Mouse (Mus musculus) adrenal gland (tissue): Measurements from ENCODE around the gene Cfhr1.

Experiments
- intact Hi-C: fragments of 180-260 bp; cut with DNase I; formaldehyde crosslinking; loops from one replicate; pipeline ENCODE4 v1.15.1; 2025
- long read RNA-seq, 2 experiments: library from polyadenylated mRNA; unstranded; transcript quantifications; one replicate each; pipeline ENCODE4 v2.0.0; 2020; ENCODE audit warnings: borderline replicate concordance in 1 of 2; ENCODE audit not compliant: insufficient replicate concordance in 1 of 2

Gene Cfhr1
- long read RNA-seq, experiment 1 = 0 reads
- long read RNA-seq, experiment 2 = 0 reads

DNA sequence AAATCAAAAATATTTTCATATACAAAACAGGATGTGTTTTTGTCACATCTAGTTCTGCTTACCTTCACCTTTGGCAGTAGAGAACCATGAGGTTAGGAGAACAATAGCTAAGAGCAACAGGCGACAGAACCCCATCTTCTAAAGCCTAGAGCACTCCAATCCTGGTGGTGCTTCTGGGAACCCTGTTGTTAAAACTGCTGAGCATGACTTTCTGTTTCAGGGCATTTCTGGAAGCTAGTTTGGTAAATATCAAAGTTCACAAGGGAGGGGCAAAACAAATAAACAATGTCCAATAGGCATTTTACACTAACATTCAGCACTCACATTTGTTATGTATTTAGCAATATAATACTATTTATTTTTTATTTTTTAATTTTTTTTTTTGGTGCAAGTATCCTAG is at the start of gene Cfhr1:
Gene Cfhr1, minus strand, starts transcription at position 249 of the 400 bp plus-strand sequence.
- intact Hi-C loops = no loop called here

- intact Hi-C loops = no loop called here
Measured at GRCm38 (mm10) chr1:139551311-139551710, 8.8 kb downstream of the Cfhr1 start.

GRCm38 (mm10) chr1:139548536-139548935 is 11.5 kb downstream of the Cfhr1 start:
- intact Hi-C loops = no loop called here

GRCm38 (mm10) chr1:139514556-139514955 is 45.5 kb downstream of the Cfhr1 start:
- intact Hi-C loops = no loop called here

GRCm38 (mm10) chr1:139501258-139501752 is 58.8 kb downstream of the Cfhr1 start, which contains the start of gene F13b:
TSS of gene F13b (plus strand) at chr1:139501702.
- intact Hi-C loops = no loop called here

DNA sequence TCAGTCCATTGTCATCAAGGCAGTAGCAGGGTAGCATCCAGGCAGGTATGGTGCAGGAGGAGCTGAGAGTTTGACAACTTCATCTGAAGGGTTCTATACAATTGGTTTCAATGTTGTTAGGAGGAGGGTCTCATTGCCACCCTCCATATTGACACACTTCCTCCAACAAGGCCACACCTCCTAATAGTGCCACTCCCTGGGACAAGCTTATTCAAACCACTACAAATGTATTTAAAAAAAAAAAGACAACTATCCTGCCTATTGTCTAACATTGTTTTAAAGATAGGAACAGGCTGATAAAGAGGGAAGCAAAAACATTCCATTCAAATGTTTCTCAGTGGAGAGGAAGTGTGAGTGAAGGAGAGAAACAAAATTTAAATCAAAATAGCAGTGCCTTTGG is 60.3 kb downstream of the Cfhr1 start:
- intact Hi-C loops = no loop called here
